Mouse (Mus musculus): ENCODE measurements at regions not wholly inside any gene's neighbourhood (a gene's known extent, or its start where the extent isn't known, plus 50 kb on each side); places are given as distances from the start of the nearest gene placed in this dataset.
A peak's percentile ranks its signal among the peaks of the same experiment; 100 is the strongest.
"Not testable (repeated sequence)": the region's sequence is repeated elsewhere in the genome, so short reads cannot be mapped to it uniquely, and the experiment has no call there.

DNA sequence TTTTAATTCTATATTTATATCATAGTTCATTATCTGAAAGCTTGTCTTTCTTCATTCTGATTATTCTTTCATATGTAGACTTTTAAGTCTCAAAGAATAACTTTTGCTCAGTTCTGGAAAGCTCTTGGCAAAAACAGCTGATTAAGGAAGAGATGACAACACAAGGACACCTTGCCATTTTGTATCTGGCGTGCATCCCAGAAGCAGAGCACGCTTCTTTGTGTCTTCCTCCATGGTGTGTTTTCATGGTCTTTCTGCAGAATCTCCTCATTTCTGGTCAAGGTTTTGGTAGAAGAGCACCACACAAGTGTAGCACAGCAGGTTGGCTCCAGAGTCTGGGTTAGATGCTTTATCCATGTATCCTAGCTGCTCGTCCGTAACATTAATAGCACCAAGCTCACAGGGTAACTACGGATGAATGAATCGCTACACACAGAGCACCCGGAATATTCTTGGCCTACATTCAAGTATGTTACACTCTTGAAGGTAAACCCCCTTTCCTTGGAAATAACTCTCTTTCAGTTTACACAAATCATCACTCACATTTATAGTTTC, 148.9 kb upstream of the Ddhd1 start:
- no peak for DNase-seq (ENCODE audit: low spot score in 2 of 2)

DNA sequence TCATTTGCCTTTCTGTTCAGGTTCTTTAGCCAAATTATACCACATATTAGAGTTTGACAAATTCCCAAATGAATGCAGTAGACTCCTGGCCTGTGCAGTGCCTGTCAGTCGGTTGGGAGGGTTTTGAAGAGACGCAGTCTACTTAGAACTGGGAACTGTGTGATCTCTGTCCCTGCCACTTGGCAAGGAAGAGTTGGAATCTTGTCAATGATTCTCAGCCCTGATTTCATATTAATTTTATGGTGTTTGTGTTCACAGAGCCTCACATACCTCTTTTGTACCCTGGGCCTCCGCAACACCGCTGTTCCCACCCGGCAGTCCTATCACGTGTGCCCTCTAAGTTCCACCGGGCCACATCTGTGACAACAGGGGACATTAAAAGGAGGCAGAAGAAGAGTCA, 149.8 kb upstream of the Ddhd1 start:
- no peak for DNase-seq (ENCODE audit: low spot score in 2 of 2)

DNA sequence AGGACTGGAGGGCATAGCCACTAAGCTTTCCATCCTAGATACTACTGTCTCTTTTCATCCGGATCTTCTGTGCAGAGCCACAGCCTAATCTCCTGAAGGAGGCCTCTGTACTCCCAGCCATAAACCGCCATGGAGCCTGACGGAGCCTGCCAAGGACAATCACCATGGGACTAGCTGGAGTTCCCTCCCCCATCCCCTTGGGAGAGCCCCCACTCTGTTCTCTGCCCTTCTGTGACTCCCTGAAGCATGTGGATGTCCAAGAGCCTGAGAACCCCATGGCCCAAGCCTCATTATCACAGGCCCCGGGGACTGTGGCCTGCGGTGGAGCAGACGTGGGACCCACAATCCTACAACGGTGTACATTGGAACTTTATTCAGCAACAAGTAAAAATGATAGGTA, 151.5 kb upstream of the Ddhd1 start:
- DNase-seq (ENCODE audit: low spot score in 2 of 2) = no peak

DNA sequence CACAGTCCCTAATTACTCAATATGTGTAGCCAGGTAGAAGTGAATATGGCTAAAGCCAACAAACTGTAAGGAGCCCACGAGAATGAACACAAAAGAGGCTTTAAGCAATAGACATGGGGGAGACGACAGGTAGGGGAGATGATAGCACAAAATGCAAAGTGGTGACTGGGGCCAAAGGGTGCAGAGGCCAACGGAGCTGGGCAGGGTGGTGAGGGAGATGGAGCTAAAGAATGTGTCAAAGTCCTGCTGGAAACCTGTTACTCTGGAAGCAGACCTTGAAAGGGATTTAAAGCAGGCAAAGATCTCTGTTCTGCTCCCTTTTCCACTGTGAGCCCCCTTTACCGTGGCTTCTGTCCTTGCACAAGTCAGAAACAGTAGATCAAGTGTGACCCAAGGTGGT, 152.2 kb upstream of the Ddhd1 start:
- no peak for DNase-seq (ENCODE audit: low spot score in 2 of 2)

DNA sequence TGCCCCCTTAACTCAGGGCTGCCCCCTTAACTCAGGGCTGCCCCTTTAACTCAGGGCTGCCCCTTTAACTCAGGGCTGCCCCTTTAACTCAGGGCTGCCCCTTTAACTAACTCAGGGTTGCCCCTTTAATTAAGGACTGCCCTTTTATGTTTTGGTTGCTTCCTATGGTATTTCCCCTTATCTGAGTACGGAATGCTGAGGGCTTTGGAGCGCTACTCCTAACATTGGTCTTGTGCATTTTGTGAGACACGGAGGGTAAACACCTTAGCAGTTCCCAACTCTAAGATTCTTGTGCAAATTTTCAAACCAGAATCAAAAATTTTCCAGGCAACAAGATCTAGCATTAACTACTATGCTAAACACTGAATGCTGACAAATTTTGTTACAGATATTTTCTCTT, 152.7 kb upstream of the Ddhd1 start:
- no peak for DNase-seq (ENCODE audit: low spot score in 2 of 2)

DNA sequence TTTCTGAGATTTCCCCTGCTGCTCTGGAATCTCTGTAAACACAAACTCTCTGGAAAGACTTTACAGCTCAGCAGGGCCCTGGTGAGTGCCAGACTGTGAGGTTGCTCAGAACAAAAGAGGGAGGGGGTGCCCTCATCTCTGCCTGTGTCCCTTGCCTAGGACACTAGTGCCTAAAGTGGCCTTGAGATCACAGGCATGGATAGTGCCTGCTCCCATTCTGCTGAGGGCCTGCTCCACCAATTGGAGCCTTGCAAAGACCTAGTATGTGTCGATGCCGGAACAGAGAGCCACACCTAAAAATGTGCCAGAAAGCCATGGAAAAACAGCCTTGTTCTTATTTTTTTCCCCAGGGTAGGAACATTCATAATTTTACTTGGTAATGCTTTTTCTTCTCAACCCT, 157.7 kb upstream of the Ddhd1 start:
- DNase-seq (ENCODE audit: low spot score in 2 of 2) = no peak

DNA sequence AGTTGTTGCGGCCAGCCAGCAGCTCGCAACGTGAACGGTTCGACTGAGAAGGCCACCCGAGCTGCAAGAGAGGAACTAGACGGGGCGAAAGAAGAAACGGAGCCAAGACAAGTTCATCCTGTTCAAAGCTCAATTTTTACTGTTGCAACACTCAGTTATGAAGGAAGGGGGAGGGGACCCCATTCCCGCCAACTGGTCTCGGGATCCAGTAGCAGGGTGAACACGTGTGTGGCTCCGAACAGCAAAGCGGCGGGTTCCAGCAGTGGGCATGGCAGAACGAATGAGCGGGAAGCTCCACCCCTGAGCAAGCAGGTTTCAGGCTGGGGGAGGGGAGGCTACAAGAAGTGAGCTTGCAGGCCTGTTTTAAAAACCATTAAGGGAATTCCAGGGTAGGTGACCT, 158.7 kb upstream of the Ddhd1 start:
- not testable (repeated sequence) for DNase-seq (ENCODE audit: low spot score in 2 of 2)

DNA sequence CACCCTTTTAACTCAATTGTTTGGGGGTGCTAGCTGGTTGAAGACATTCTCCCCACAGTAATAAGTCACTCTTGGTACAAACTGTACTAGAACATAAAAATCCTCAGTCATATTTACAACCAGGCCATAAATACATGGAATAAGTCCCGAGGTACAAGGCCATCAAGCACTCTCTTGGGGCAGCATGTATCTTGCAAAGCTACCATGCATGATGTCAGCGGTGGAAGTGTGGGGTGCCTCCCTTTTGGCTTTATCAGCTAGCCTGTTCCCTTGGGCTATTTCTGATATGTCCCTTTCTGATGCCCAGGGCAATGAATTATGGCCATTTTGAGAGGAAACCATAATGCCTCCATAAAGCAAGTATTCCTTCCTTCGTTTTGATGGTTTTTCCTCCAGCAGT, 159.8 kb upstream of the Ddhd1 start:
- DNase-seq (ENCODE audit: low spot score in 2 of 2) = no peak

DNA sequence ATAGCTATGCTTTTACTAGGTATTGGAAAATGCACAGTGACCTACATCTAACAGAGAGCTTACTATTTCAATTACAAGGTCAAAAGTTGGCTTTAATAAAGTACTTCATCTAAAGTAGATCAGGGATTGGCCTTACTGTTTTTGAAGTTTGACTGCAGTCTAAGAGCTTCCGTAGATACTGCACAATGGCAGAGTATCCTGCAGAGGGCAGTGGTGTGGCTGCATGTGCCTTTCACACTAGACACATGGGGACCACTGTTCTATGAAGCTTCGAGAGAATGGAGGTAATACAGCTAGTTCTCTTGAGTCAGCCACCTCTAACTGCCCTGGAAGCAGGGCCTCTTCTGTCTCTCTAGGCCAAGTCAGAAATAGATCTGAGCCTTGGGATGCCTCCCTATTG, 166.7 kb upstream of the Ddhd1 start:
- DNase-seq (ENCODE audit: low spot score in 2 of 2) = no peak

DNA sequence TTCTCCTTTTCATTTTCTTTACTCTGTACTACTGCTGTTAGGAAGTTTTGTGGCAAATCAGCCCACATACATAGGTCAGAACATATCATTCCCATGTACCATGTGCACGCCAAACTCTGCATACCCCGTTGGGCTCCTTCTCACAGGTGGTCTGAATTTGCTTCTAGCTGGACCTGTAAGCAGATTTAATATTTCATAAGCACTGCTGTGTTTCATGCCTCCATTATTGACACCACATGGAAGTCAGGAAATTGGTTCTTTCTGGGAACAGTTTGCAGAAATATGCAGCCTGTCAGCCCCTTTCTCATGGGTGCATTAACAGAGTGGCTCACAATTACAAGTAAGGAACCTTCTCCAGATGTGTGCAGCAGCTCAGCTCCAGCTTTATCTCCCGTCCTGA, 168.1 kb upstream of the Ddhd1 start:
- DNase-seq (ENCODE audit: low spot score in 2 of 2) = no peak

DNA sequence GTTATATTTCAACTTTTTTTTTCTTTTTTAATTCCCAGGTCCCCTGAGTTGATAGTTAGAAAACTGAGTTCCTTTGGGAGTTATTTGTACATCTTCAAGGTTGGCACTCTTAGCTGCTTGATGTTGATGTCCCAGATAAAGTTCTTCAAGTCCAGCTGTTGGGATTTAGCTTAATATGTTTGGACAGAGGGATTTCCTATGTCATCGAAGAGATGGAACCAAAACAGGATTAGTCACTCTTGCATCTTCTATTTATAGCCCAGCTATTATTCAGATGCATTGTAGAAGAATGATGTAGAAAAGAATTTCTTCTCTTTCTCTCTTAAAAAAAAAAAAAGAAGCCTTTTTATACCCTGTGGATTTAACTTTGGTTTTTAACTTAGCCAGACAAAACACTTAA, 169.2 kb upstream of the Ddhd1 start:
- DNase-seq (ENCODE audit: low spot score in 2 of 2) = no peak

DNA sequence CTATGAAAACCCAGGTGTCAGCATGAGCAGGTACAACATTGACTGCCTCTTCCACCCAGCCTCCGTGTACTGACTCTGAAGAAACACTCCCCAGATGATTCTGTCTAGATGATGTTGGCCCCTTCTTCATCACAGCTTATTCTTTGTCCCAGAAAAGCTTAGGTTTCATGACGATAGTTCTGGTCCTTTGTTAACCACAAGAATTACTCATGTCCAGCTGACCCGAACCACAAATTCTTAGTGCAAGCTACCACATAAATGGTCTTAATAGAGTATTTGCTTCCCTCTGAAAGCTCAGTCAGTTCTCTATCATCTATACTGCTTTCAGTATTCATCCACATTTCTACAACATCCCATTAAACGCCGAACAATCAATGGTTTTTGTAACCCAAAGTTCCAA, 172.5 kb upstream of the Ddhd1 start:
- DNase-seq (ENCODE audit: low spot score in 2 of 2) = no peak

DNA sequence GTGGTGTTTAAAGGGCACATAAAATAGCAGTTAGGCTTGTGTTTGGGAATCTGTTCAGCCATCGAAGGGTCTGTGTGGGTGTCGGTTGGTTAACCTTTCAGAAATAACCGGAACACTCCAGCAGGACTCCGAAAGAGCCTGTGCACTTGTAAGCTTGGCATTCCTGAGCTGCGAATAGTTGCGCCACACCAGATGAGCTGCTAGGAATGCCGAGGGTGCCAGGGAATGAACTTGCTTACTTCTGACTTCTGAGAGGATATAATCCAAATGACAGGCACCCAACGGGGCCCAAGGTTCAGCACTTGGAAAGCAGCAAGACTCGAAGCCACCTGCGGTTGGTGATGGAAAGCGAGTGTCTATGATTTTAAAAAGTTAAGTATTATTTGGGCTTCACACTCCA, 179.1 kb upstream of the Ddhd1 start:
- no peak for DNase-seq (ENCODE audit: low spot score in 2 of 2)

DNA sequence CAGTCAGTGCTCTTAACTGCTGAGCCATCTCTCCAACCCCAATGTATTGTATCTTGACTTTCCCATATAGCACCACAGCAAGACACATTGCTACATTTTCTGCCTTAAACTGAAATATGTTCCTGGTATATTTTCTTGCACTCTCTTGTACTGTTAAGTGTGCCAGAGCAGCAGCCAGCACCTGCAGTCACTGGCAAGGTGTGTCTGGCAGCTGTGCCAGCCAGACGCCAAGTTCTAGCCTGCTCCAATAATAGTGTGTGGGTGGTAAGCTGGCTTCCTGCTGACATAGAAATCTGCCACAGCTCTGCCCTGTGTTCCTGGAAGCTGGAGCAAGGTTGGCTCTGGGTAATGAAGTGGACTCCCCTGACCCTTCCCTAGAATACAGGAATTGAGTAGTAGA, 185.9 kb upstream of the Ddhd1 start:
- DNase-seq (ENCODE audit: low spot score in 2 of 2) = no peak

DNA sequence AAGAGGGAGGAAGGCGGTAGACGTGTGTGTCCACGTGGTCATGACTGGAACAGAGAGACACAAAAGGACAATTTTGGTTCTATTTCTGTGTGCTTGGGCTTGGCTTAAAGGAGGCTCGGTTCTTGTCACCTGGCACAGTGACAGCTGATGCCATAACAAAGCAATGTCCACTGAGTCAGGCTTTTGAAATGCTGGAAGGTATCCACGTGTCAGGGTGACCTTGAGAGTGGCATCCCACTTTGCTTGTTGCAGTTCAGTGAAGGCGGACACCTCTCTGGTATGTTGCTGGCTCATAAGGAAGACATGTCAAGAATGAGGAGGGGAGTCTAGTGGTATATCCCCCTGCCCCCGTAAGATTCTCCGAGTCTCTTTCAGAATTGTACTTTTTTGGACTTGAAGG, 192.6 kb upstream of the Ddhd1 start:
- no peak for DNase-seq (ENCODE audit: low spot score in 2 of 2)

DNA sequence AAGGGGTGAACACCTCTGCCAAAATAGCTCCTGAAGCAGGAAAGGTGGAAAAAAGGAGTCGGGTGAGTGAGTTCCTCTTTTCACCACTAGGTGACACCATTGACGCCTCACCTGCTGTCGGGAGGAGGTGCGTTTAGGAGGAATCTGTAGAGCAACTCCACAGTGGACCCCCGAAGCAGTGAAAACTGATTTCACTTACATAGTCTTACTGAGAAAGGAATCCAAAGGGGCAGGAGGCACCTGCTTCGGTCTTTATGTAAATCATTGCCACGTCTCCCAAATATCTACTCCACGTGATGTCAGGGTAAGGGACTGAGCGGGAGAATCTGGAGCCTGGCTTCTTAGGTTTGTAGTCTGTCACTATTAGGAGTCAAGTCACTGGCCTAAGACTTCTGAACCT, 220.5 kb upstream of the Ddhd1 start:
- peak; percentile 37 to 40 for DNase-seq (ENCODE audit: low spot score in 2 of 2)

DNA sequence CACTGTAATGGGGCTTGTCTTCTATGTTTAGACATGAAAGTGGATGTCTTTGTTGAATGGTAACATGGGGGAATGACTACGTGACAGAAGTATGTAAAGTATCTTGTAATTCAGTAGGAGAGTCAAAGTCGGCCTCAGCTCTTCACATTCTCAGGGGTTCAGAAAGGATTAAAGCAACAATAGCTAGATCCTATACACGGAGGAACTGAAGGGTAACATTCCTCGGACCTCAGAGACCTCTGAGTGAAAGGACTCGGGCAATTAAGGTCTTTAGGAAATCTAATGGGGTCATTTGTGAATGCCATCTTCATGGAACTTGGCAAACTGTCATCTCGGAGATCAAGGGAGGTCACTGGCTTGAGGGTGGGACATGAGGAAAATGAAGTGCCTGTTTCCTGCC, 262.8 kb upstream of the Ddhd1 start:
- DNase-seq (ENCODE audit: low spot score in 2 of 2) = no peak

DNA sequence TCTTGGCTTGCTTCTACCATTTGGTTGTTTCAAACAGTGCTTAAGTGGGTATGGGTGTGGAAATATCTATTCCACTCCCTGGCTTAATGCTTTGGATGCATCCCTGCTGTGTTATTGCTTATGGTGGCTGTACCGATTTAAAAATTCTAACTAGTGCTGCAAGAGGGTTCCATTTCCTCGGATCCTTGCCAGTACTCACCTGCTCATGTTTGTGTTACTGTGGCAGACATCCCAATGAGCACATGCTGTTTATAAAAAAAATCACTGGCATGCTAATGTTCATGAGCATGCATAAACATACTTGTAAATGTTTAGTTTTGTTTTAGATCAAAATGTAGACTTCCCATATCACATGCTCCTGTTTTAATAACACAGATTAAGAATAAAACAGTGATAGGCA, 285.6 kb upstream of the Ddhd1 start:
- no peak for DNase-seq (ENCODE audit: low spot score in 2 of 2)

DNA sequence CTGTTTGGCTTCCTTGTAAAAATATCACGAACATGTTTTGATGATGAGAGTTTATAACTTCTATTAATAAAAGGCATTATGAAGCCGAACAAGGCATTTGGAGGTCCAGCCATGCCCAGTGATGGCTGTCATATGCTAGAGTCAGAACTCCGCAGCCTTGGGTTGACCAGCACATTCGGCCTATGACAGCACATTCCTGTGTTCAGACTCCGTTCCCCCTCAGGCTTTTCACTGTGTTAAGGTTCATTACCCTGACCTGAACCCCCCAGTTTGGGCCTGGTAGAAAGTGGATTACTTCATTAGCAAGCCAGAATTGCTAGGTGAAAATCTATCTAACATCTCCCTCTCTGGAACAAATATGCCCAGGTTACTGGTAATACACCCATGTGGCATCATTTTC, 286.2 kb upstream of the Ddhd1 start:
- no peak for DNase-seq (ENCODE audit: low spot score in 2 of 2)

DNA sequence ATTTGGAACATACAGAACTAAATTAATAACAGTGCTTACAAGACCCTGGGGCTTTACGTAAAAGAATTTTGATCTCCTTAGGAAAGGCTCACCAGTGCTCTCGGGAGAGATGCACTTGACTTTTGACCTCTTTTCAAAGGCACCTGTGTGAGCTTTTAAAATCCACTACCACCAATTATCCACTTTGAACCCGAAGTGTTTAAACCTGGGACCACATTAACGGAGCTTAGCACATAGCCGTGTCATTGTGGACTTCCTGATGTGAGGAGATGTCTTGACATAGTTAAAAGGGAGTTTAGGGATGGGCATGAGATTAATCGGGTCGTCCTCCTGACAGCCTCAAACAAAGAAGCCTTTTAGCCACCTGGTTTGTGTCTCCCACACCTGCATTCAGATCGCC, 286.6 kb upstream of the Ddhd1 start:
- no peak for DNase-seq (ENCODE audit: low spot score in 2 of 2)

DNA sequence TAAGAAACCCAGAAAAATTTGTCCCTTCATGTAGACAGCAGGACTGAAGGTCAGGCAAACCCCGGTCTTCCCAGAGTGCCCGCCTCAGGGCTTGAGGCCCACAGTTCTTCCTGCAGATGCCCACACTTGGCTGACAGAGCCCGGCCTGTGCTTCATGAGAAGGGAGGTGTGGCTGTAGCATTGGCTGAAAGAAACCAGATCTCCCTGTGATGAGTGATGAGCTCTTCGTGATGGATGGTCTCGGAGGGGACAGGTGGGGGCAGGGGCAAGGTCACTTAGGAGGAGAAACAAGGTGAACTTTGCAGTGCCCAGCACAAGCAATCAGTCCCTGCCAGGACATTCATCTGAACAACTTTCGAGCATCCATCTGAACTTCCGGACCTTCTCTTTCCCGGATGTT, 298.7 kb upstream of the Ddhd1 start:
- DNase-seq (ENCODE audit: low spot score in 2 of 2) = no peak

DNA sequence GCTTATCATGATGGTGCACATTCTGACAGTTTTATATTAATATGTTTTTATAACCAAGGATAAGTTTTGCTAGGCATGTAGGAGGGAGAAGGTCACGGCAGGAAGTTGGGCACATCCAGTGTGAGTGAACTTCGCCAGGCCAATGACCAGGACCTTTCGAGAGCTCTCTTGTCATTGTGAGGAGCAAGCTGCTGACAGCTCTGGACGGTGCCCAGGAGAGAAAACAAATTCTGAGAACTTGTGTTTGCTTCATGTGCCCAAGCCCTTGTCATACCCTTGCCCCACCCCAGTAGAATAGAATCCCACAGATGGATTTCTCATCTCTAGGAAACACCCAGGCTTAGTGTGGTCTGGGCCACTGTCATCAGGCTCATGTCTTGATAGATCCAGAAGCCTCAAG, 304.5 kb upstream of the Ddhd1 start:
- DNase-seq (ENCODE audit: low spot score in 2 of 2) = peak in 1 of 2 experiments; percentile 9

DNA sequence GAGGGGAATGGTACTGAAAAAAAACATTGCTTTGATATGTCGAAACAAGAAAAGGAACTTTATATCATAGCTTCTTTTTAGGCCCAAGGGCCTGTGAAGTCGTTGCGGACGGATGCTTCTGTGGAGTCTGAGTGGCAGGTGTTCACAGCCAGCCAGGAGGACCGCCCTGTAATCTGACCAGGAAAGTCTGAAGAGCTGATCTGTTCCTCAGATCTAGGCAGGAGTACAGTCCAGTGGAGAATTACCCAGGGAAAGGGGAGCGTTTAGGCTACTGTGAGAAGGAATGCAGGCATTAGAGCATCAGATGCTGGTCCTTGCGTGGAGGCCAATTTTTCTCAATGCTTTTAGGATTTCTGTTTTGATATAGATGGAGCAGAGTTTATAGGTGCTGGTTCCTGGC, 306.1 kb upstream of the Ddhd1 start:
- DNase-seq (ENCODE audit: low spot score in 2 of 2) = no peak

DNA sequence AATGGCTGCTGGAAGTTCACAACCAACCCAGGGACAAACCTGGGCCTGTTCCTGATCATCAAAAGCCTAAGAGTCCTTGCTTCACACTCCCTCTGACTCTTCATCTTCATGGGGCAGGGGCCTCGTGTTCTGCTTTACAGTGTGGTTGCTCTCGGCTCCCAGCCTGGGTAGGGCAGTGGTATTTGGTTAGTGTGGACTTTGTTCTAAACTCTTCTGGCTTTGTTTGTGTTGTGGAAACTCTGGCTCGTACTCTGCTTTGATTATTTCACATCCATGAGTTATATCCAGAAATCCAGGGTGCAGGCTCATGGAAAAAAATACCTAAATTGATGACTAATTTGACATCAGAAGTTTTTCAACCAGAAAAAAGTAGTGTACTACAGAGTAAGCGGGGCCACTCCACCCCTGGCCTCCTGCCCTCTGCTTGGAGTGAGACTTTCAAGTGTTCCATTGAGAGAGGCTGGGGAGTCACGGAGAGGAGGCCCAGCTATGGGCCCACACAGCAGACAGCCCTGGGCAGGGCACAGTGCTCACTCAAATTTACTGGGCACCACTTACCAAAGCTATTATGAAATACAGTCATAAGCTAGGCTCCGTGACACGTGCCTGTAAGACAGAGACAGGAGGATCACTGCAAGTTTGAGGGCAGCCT, 325.4 kb upstream of the Ddhd1 start:
- DNase-seq (ENCODE audit: low spot score in 2 of 2) = peak in 1 of 2 experiments; percentile 27

Data from urinary bladder, postnatal 36 days (tissue).